Mouse (Mus musculus): ENCODE results near the gene Clint1. TPM values are rescaled to one million over a fixed set of nuclear protein-coding genes. Genes with fewer than 3 reads are reported as not detected.

Gene Clint1
- polyA plus RNA-seq, 1 experiment, result 70.1 TPM

GRCm38 (mm10) chr11:45840332-45840731 is 11.5 kb upstream of the Clint1 start:
- no peak overlapping the region for H3K27ac ChIP-seq (ENCODE audit: control insufficient read depth, insufficient read depth, low read length)
- WGBS, result 63% methylated on average over 3 of the region's 3 CpGs
- no peaks in the 10 kb centered on the region for H3K4me1 ChIP-seq (replicated peaks; ENCODE audit: control insufficient read depth, insufficient read depth, low read length)
- no peaks in the 10 kb centered on the region for H3K36me3 ChIP-seq (ENCODE audit: control insufficient read depth, insufficient read depth, low read length)
- DNase-seq, result no peak
- H3K4me3 ChIP-seq (ENCODE audit: control insufficient read depth, insufficient read depth, low read length), result no peak overlapping the region
- TF ChIP-seq CTCF (IDR thresholded peaks at IDR 0.05; ENCODE audit: borderline replicate concordance, control insufficient read depth, extremely low read depth, insufficient read depth, low read length, poor library complexity) (no peak), POLR2A (IDR thresholded peaks at IDR 0.05; ENCODE audit: control insufficient read depth, extremely low read depth, insufficient read depth, low read length, poor library complexity) (no peak)
- H3K27me3 ChIP-seq (ENCODE audit: control insufficient read depth, insufficient read depth, low read length), result no peaks in the 10 kb centered on the region

GRCm38 (mm10) chr11:45846008-45846407 is 5.8 kb upstream of the Clint1 start:
- H3K4me3 ChIP-seq (ENCODE audit: control insufficient read depth, insufficient read depth, low read length), result no peak overlapping the region
- 93% methylated on average over 3 of the region's 3 CpGs for WGBS
- H3K27ac ChIP-seq (ENCODE audit: control insufficient read depth, insufficient read depth, low read length), result no peak overlapping the region
- no peak for TF ChIP-seq POLR2A (IDR thresholded peaks at IDR 0.05; ENCODE audit: control insufficient read depth, extremely low read depth, insufficient read depth, low read length, poor library complexity)
- no peak for TF ChIP-seq CTCF (IDR thresholded peaks at IDR 0.05; ENCODE audit: borderline replicate concordance, control insufficient read depth, extremely low read depth, insufficient read depth, low read length, poor library complexity)
- peaks cover 8% of the 10 kb centered on the region for H3K4me1 ChIP-seq (replicated peaks; ENCODE audit: control insufficient read depth, insufficient read depth, low read length)
- H3K27me3 ChIP-seq (ENCODE audit: control insufficient read depth, insufficient read depth, low read length), result no peaks in the 10 kb centered on the region
- no peaks in the 10 kb centered on the region for H3K36me3 ChIP-seq (ENCODE audit: control insufficient read depth, insufficient read depth, low read length)
- no peak for DNase-seq

DNA sequence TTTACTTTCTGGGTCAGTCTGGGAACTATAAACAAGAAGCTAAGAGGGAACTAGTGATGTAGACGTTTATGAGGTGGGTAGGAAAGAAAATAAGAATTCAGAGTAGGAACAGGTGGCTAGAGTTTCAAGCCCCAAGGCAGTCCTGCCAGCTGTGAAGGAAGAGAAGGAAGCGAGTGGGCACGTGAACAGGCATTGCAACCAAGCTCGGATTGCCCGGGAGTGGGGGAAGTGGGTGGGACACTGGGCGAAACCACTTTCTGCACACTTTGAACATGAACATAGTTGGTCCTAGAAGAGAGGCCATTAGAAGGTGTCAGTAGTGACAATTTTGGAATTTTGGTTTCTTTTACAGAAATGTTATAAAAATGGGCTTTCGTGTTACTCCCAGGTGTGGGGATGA is 4.3 kb upstream of the Clint1 start:
- Histone ChIP-seq H3K4me1 (replicated peaks; ENCODE audit: control insufficient read depth, insufficient read depth, low read length) (peaks cover 8% of the 10 kb centered on the region), H3K27ac (ENCODE audit: control insufficient read depth, insufficient read depth, low read length) (no peak overlapping the region)
- 11% methylated on average over 7 of the region's 7 CpGs for WGBS

DNA sequence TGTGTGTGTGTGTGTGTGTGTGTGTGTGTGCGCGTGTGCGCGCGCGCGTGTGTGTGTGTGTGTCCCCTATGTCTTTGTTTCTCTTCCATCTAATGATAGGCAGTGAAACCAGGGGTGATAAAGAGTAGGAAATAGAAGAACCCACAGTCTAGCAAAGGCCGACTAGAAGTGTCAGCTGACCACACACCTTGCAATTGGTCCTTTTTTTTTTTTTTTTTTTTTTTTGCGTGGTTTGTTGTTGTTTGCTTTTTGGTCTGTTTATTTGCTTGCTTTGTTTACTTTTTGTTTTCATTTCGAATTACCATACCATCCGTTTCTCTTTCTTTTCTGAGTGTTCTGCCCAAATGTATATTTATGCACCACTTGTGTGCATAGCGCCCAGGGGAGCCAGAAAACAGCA is 3.6 kb upstream of the Clint1 start:
- TF ChIP-seq POLR2A (IDR thresholded peaks at IDR 0.05; ENCODE audit: control insufficient read depth, extremely low read depth, insufficient read depth, low read length, poor library complexity) (no peak), CTCF (IDR thresholded peaks at IDR 0.05; ENCODE audit: borderline replicate concordance, control insufficient read depth, extremely low read depth, insufficient read depth, low read length, poor library complexity) (no peak)
- H3K27ac ChIP-seq (ENCODE audit: control insufficient read depth, insufficient read depth, low read length), result no peak overlapping the region
- no peaks in the 10 kb centered on the region for H3K27me3 ChIP-seq (ENCODE audit: control insufficient read depth, insufficient read depth, low read length)
- peaks cover 8% of the 10 kb centered on the region for H3K4me1 ChIP-seq (replicated peaks; ENCODE audit: control insufficient read depth, insufficient read depth, low read length)
- whole genome bisulfite sequencing, result 84% methylated on average over 12 of the region's 12 CpGs
- no peak overlapping the region for H3K4me3 ChIP-seq (ENCODE audit: control insufficient read depth, insufficient read depth, low read length)
- no peak for DNase-seq
- H3K36me3 ChIP-seq (ENCODE audit: control insufficient read depth, insufficient read depth, low read length), result no peaks in the 10 kb centered on the region

More for the DNA sequence above, 4.3 kb upstream of the Clint1 start:
- Histone ChIP-seq H3K36me3 (ENCODE audit: control insufficient read depth, insufficient read depth, low read length) (no peaks in the 10 kb centered on the region), H3K27me3 (ENCODE audit: control insufficient read depth, insufficient read depth, low read length) (no peaks in the 10 kb centered on the region), H3K4me3 (ENCODE audit: control insufficient read depth, insufficient read depth, low read length) (no peak overlapping the region)
- peak; percentile 33 for DNase-seq
- TF ChIP-seq POLR2A (IDR thresholded peaks at IDR 0.05; ENCODE audit: control insufficient read depth, extremely low read depth, insufficient read depth, low read length, poor library complexity), result no peak
- TF ChIP-seq CTCF (IDR thresholded peaks at IDR 0.05; ENCODE audit: borderline replicate concordance, control insufficient read depth, extremely low read depth, insufficient read depth, low read length, poor library complexity), result no peak

DNA sequence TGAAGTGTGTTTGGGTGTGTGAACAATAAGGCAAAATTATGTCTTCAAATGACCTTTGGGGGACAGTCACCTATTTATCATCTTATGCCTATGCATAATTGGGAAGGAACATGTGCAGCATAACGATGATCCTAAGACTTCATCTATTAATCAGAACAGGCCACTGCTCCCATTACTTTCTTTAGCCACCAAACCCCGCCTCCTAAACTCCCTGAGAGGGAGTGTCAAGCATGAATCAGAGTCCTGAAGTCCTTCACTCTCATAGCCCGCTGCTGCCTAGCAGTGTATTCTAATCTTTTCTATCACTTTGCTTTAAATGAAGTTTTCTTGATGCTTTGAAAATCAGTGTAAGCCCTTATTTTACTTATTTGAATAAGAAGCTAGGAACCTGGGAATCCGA is 2.6 kb upstream of the Clint1 start:
- Histone ChIP-seq H3K4me3 (ENCODE audit: control insufficient read depth, insufficient read depth, low read length) (no peak overlapping the region), H3K36me3 (ENCODE audit: control insufficient read depth, insufficient read depth, low read length) (no peaks in the 10 kb centered on the region), H3K4me1 (replicated peaks; ENCODE audit: control insufficient read depth, insufficient read depth, low read length) (peaks cover 8% of the 10 kb centered on the region), H3K27me3 (ENCODE audit: control insufficient read depth, insufficient read depth, low read length) (no peaks in the 10 kb centered on the region), H3K27ac (ENCODE audit: control insufficient read depth, insufficient read depth, low read length) (no peak overlapping the region)
- WGBS, result 95% methylated on average over 4 of the region's 4 CpGs
- TF ChIP-seq CTCF (IDR thresholded peaks at IDR 0.05; ENCODE audit: borderline replicate concordance, control insufficient read depth, extremely low read depth, insufficient read depth, low read length, poor library complexity), result no peak
- TF ChIP-seq POLR2A (IDR thresholded peaks at IDR 0.05; ENCODE audit: control insufficient read depth, extremely low read depth, insufficient read depth, low read length, poor library complexity), result no peak
- no peak for DNase-seq

DNA sequence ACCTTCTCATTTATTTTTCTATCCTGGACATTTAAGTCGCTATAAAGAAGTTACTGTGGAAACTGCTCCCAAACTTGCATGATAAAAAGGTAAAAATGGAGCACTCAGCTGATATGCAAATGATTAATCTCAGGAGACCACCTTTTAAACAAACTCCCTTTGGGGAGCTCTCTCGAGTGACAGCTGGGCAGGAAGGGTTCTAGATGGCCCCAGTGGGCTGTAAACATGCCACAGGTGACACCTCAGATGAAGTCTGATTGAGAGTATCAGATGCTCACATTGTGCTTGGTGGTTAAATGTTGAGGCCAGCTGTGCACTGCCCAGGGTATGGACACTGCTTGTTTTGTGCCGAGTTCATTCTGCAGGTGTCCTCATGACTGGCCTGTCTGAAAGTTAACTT is 2.0 kb upstream of the Clint1 start:
- TF ChIP-seq POLR2A (IDR thresholded peaks at IDR 0.05; ENCODE audit: control insufficient read depth, extremely low read depth, insufficient read depth, low read length, poor library complexity), result no peak
- no peak for TF ChIP-seq CTCF (IDR thresholded peaks at IDR 0.05; ENCODE audit: borderline replicate concordance, control insufficient read depth, extremely low read depth, insufficient read depth, low read length, poor library complexity)
- Histone ChIP-seq H3K27ac (ENCODE audit: control insufficient read depth, insufficient read depth, low read length) (no peak overlapping the region), H3K4me1 (replicated peaks; ENCODE audit: control insufficient read depth, insufficient read depth, low read length) (peaks cover 13% of the 10 kb centered on the region), H3K27me3 (ENCODE audit: control insufficient read depth, insufficient read depth, low read length) (no peaks in the 10 kb centered on the region), H3K4me3 (ENCODE audit: control insufficient read depth, insufficient read depth, low read length) (no peak overlapping the region), H3K36me3 (ENCODE audit: control insufficient read depth, insufficient read depth, low read length) (no peaks in the 10 kb centered on the region)
- no peak for DNase-seq
- WGBS, result 83% methylated on average over 3 of the region's 3 CpGs

GRCm38 (mm10) chr11:45850317-45850716 is 1.5 kb upstream of the Clint1 start:
- TF ChIP-seq CTCF (IDR thresholded peaks at IDR 0.05; ENCODE audit: borderline replicate concordance, control insufficient read depth, extremely low read depth, insufficient read depth, low read length, poor library complexity) (no peak), POLR2A (IDR thresholded peaks at IDR 0.05; ENCODE audit: control insufficient read depth, extremely low read depth, insufficient read depth, low read length, poor library complexity) (no peak)
- 86% methylated on average over 3 of the region's 3 CpGs for WGBS
- DNase-seq, result no peak
- Histone ChIP-seq H3K4me1 (replicated peaks; ENCODE audit: control insufficient read depth, insufficient read depth, low read length) (peaks cover 14% of the 10 kb centered on the region), H3K4me3 (ENCODE audit: control insufficient read depth, insufficient read depth, low read length) (no peak overlapping the region), H3K36me3 (ENCODE audit: control insufficient read depth, insufficient read depth, low read length) (no peaks in the 10 kb centered on the region), H3K27me3 (ENCODE audit: control insufficient read depth, insufficient read depth, low read length) (no peaks in the 10 kb centered on the region), H3K27ac (ENCODE audit: control insufficient read depth, insufficient read depth, low read length) (no peak overlapping the region)

All from thymus, adult 2 months (tissue).